Mouse (Mus musculus) hindbrain, embryonic 14.5 days (tissue): ENCODE data around the gene Kpna6. TPM values are rescaled to one million over a fixed set of nuclear protein-coding genes. Genes with fewer than 3 reads are reported as not detected.

Source experiments
- ATAC-seq: fragments of 200-750 bp; cut with Nextera tagmentation; 2 replicates; pipeline ENCODE4 v1.8.0; 2017; ENCODE audit warnings: moderate number of reproducible peaks, mild to moderate bottlenecking, moderate TSS enrichment, moderate library complexity; ENCODE audit not compliant: low FRiP score
- DNase-seq: peaks from one replicate; pipeline ENCODE4 v3.0.0-alpha.2; 2015; ENCODE audit warnings: low spot score
- H3K27ac ChIP-seq: fragments of 300-500 bp; sonication (generic); 2 replicates; pipeline ENCODE4 v1.5.1; 2014; ENCODE audit warnings: mild to moderate bottlenecking, moderate library complexity
- H3K27me3 ChIP-seq: fragments of 300-500 bp; sonication (generic); 2 replicates; pipeline ENCODE4 v1.6.1; 2014; ENCODE audit warnings: mild to moderate bottlenecking, low read length, mixed read lengths; ENCODE audit not compliant: control insufficient read depth, insufficient read depth
- H3K36me3 ChIP-seq: fragments of 300-500 bp; sonication (generic); replicated peaks from 2 replicates; pipeline ENCODE4 v1.6.1; 2014; ENCODE audit not compliant: control insufficient read depth, insufficient read depth
- H3K4me1 ChIP-seq: fragments of 300-500 bp; sonication (generic); replicated peaks from 2 replicates; pipeline ENCODE4 v1.6.1; 2014; ENCODE audit warnings: antibody characterized with exemption, low read length, mixed read lengths; ENCODE audit not compliant: control insufficient read depth, insufficient read depth
- H3K4me2 ChIP-seq: fragments of 300-500 bp; sonication (generic); replicated peaks from 2 replicates; pipeline ENCODE4 v1.6.1; 2014; ENCODE audit warnings: mild to moderate bottlenecking, moderate library complexity
- H3K4me3 ChIP-seq: fragments of 300-500 bp; sonication (generic); replicated peaks from 2 replicates; pipeline ENCODE4 v1.5.1; 2014; ENCODE audit warnings: mild to moderate bottlenecking, low read length
- H3K9ac ChIP-seq: fragments of 300-500 bp; sonication (generic); 2 replicates; pipeline ENCODE4 v1.6.1; 2014
- H3K9me3 ChIP-seq: fragments of 300-500 bp; sonication (generic); 2 replicates; pipeline ENCODE4 v1.6.1; 2016; ENCODE audit warnings: low read length; ENCODE audit not compliant: control insufficient read depth
- WGBS: fragments of 180-500 bp; shearing (Covaris S2); extraction: QIAGEN DNeasy Blood & Tissue Kit; methylation state at CpG from one replicate; pipeline ENCODE4 v1.1.7; 2014; 5-methylcytosine and 5-hydroxymethylcytosine counted together
- polyA plus RNA-seq: library from polyadenylated mRNA; unstranded; fragments of >200 nt; fragmentation: Nextera tagmentation; extraction: Ambion mirVana; gene quantifications from 2 replicates; pipeline ENCODE4 v1.2.1, GENCODE M21; 2014

Gene Kpna6
- polyA plus RNA-seq, 1 experiment from 2014 or later = 16.3 TPM

DNA sequence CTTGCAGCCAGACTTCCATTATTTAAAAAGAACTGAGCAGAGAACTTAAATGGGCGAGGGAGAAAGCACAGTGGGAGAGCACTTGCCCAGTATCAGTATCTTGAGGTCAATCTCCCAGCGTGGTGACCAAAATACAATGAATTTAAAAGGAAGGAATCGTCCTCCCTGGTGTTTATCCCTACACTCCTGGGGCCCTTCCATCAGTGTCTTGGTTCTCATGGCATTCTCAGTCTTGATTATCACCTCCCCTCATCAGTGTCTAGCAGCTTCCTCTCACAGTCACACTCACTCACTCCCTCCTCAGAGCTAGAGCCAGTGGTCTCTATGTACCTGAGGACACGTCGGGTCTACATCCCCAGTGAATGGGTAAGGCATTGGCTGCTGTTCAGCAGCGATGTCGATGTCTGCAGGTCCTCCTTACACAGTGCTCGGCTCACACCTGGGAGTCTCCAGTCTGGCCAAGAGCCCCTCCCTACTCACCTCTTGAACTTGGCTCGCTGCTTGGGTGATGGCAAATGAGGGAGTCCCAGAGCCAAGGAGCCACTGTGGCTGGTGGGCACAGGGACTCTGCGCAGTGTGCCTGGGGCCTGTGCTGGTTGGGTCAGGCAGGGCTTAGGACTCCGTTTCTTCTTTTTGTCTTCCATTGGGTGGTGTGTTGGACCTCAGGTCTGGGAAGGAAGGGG, 50.3 kb downstream of the Kpna6 start:
- H3K36me3 ChIP-seq = peaks cover 17% of the 10 kb centered on the region
- WGBS = 80% methylated on average over 11 of the region's 11 CpGs
- no peak for ATAC-seq
- peak overlapping the region; percentile 82 for H3K4me2 ChIP-seq
- DNase-seq = no peak
- peak overlapping the region; percentile 94 for H3K27ac ChIP-seq
- H3K4me3 ChIP-seq = peak overlapping the region; percentile 49
- no peaks in the 10 kb centered on the region for H3K27me3 ChIP-seq
- H3K9me3 ChIP-seq = no peaks in the 10 kb centered on the region
- H3K4me1 ChIP-seq = peaks cover 41% of the 10 kb centered on the region
- peak overlapping the region; percentile 66 for H3K9ac ChIP-seq

DNA sequence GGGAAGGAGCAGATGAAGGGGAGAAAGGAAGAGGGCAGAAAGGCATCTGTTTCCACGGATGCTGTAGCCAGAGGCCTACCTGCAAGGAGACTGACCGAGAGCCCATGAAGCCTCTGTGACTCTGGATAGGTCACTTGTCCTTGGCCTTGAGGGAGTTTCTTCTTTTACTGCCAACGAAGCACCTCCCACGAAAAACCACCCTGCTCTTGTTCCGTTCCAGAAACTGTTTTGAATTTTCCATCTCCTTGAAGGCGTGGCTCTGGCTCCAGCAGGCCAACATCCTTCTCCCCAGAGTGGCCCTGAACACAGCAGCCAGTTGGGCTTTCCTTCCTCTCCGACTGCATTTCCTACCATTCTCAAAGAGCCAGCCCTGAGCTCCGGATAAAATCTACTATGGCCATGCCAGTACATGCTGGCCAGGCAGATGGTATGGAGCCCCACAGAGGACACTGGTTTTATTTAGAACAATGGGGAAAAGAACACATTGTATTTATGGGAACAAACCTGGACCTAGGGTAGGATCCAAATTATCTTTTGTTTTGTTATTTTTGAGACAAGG, 51.2 kb downstream of the Kpna6 start:
- DNase-seq = no peak
- Histone ChIP-seq H3K27me3 (no peaks in the 10 kb centered on the region), H3K9me3 (no peaks in the 10 kb centered on the region), H3K36me3 (peaks cover 17% of the 10 kb centered on the region), H3K4me2 (peak overlapping the region; percentile 82), H3K4me3 (no peak overlapping the region), H3K9ac (0 out of 2 replicates have a peak overlapping the region, but pooled peaks have one; percentile 3), H3K4me1 (peaks cover 41% of the 10 kb centered on the region), H3K27ac (no peak overlapping the region)
- WGBS = 91% methylated on average over 8 of the region's 8 CpGs
- ATAC-seq = no peak

DNA sequence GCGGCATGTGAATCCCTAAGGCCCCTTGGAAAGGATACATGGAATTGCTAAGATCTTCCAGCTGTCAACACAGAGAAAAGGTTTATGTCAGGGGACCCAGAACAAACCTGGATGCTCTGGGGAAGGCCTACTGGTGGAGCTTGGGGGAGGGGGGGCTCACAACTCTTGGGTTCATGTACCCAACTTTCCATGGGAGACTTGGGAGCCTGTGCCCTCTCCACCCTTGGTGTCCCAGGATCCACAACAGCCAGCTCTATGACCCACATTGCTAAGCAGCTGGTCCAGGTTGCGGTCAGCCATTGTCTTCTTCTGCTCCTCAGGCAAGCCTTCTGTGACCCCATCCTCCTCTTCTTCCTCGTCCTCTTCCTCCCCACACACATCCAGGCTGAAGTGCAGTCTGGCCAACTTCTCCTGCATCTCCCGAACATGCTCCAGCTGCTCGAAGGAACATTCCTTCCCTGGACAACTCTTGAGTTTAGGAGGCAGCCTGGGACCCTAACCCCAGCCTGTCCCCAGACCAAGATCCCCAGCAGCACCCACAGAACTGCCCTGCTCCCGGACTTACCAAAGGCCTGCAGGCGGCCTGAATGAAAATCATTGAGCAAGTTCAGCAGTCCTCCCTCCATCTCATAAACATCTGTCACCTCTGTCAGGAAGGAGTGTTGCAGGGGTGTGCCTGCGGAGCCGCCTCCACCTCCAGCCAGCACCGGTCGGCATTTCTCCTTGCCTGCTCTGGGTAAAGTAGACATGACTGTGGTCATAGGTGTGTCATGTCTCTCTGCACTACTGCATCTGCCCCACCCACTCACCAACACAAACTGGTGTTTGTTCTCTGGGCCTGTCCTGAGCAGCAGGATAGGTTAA, 51.9 kb downstream of the Kpna6 start:
- Histone ChIP-seq H3K9ac (0 out of 2 replicates have a peak overlapping the region, but pooled peaks have one; percentile 3), H3K27ac (no peak overlapping the region), H3K27me3 (no peaks in the 10 kb centered on the region), H3K4me2 (peak overlapping the region; percentile 13; the same call in 1 of the 2 replicates), H3K36me3 (peaks cover 17% of the 10 kb centered on the region), H3K4me1 (peaks cover 39% of the 10 kb centered on the region), H3K4me3 (no peak overlapping the region), H3K9me3 (no peaks in the 10 kb centered on the region)
- whole genome bisulfite sequencing = 89% methylated on average over 11 of the region's 11 CpGs
- DNase-seq (no peak), ATAC-seq (no peak)

DNA sequence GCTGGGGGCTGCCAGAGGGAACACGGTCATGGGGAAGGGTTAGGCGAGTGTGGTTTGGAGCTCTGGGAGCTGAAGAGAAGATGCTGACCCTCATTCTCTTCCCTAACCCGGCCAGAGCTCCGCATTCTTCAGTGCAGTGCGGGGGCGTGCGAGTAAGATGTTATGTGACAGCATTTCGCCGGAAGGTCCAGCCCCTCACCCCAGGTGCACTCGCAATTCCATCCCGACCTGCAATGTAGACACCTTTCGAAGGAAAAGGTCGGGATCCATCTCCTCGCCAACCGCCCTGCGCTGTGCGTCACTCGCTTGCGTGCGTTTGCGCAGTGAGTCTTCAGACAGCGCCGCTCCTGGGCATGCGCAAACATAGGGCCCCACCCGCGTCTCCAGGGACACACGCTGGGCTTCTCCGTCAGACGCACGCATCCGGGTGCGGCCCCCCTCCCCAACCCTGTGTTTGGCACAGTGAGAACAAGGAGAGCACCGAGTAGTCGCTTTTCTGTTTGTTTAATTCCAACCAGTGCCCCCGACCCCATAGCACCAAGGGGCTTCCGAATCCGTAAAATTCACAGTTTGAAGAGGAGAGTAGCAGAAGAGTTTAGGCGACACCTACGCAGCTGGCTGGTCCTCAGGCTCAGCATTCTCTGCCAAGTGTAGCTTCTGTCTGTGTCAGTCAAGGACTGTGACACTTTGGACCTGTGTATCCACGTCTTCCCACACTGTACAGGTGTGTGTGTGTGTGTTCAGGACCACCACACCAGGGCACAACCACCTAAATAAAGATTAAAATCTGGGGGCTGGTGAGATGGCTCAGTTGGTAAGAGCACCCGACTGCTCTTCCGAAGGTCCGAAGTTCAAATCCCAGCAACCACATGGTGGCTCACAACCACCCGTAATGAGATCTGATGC, 53.5 kb downstream of the Kpna6 start, which contains the start of gene Iqcc:
Iqcc (minus strand) TSS at position 314 of the 906 bp plus-strand sequence.
- WGBS = 5% methylated on average over 43 of the region's 44 CpGs
- ATAC-seq = peak; percentile 91
- Histone ChIP-seq H3K4me3 (peak within 1 kb of the TSS; percentile 52), H3K9ac (peak within 1 kb of the TSS; percentile 78), H3K27ac (peak within 1 kb of the TSS; percentile 91), H3K4me2 (peak within 1 kb of the TSS; percentile 60), H3K9me3 (no peaks in the 10 kb centered on the region), H3K27me3 (no peaks in the 10 kb centered on the region), H3K36me3 (peaks cover 19% of the 10 kb centered on the region), H3K4me1 (peaks cover 27% of the 10 kb centered on the region)
- peak; percentile 97 for DNase-seq

DNA sequence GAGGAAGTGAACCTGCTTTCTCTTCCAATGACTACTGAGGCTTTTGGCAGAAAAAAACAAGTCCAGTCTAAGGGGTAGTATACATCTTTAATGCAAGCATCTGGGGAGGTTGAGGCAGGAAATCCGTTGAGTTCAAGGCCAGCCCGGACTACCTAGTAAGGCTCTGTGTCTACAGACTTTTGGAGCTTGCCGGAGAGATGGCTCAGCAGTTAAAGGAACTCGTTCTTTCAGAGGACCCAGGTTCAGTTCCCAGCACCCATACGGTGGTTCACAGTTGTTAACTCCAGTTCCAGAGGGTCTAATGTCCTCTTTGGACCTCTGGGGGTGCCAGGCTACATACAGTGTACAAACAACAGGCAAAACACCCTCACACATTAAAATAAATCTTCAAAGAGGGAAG, 54.5 kb downstream of the Kpna6 start:
- peak overlapping the region; percentile 91; the same call in 1 of the 2 replicates for H3K27ac ChIP-seq
- H3K36me3 ChIP-seq = peaks cover 19% of the 10 kb centered on the region
- H3K27me3 ChIP-seq = no peaks in the 10 kb centered on the region
- H3K9ac ChIP-seq = peak overlapping the region; percentile 78
- peak overlapping the region; percentile 52 for H3K4me3 ChIP-seq
- WGBS = 97% methylated on average over 5 of the region's 5 CpGs
- no peak for DNase-seq
- peak overlapping the region; percentile 60 for H3K4me2 ChIP-seq
- no peak for ATAC-seq
- no peaks in the 10 kb centered on the region for H3K9me3 ChIP-seq
- H3K4me1 ChIP-seq = peaks cover 24% of the 10 kb centered on the region

DNA sequence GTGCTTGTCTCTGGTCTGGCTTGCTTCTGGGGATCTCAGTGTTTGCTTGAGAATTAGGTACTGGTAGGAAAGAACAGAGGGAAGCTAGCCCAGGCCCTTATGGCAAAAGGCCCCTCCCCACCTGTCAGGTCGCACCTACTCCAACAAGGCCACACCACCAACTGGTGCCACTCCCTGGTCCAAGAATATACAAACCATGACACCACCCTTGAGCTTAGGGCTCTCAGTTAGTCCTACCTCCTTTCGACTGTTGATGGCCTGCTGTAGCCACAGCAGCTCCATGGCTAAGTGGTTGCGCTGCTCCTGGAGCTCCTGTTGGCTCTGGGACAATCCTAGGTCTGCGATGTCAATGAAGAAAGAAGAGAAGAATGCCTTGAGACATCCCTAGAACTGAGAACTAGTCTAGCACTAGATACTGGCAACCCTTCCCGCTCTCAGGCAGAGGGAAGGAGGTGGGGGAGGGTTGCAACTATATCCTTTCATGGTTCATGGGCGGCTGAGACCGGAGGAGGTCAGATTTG, 55.4 kb downstream of the Kpna6 start:
- H3K4me1 ChIP-seq = peaks cover 16% of the 10 kb centered on the region
- no peak overlapping the region for H3K9ac ChIP-seq
- H3K27ac ChIP-seq = no peak overlapping the region
- DNase-seq (no peak), ATAC-seq (no peak)
- H3K36me3 ChIP-seq = peaks cover 19% of the 10 kb centered on the region
- no peak overlapping the region for H3K4me2 ChIP-seq
- no peaks in the 10 kb centered on the region for H3K9me3 ChIP-seq
- 96% methylated on average over 7 of the region's 7 CpGs for WGBS
- no peak overlapping the region for H3K4me3 ChIP-seq
- H3K27me3 ChIP-seq = no peaks in the 10 kb centered on the region

DNA sequence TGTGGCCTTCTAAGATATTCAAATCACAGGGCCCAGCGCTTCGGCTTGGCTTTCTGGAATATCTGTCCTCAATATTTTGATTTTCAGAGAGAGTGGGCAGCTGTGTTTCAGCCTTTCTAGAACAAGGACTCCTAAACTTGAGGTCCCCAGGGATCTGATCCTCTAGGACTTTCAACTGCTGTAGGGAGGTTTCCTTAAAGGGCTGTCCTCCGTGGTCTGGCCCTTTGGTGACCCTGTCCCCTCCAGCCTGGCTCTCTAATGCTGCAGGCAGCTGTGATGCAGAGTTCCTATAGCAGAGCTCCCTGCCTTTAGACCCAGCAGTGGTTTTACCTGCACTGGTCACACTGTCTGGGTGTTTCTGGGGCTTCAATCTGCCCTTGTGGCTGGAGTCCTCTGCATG, 55.9 kb downstream of the Kpna6 start:
- WGBS = 91% methylated on average over 3 of the region's 3 CpGs
- H3K36me3 ChIP-seq = peaks cover 19% of the 10 kb centered on the region
- no peak for ATAC-seq
- no peaks in the 10 kb centered on the region for H3K27me3 ChIP-seq
- H3K4me1 ChIP-seq = peaks cover 10% of the 10 kb centered on the region
- H3K9me3 ChIP-seq = no peaks in the 10 kb centered on the region
- no peak overlapping the region for H3K4me3 ChIP-seq
- DNase-seq = no peak
- no peak overlapping the region for H3K9ac ChIP-seq
- H3K27ac ChIP-seq = no peak overlapping the region
- no peak overlapping the region for H3K4me2 ChIP-seq

DNA sequence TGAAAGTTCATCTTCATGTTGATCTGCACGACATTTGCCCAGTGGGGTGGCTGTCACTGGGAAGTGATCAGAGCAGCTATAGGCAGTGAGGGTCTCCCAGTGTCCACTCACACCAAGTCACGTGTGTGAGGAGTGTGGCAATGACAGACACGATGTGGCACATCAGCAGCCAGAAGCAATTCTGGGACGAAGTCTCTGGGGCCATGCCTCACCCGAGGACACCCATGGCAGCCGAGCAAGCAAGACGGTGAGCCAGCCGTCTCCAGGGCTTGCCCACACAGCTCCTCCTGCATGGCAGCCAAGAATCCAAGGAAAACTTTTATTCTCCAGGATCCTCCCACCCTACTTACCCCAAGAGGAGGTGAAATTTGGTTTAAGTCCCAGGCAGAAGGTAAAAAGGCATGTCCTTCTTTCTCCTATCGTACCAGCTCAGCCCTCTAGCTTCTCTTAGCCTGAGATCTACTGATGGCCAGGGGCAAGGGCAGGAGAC, 56.7 kb downstream of the Kpna6 start:
- Histone ChIP-seq H3K4me3 (no peak overlapping the region), H3K27ac (no peak overlapping the region), H3K36me3 (peaks cover 19% of the 10 kb centered on the region), H3K9me3 (no peaks in the 10 kb centered on the region), H3K4me1 (peaks cover 9% of the 10 kb centered on the region; the same call in 1 of the 2 replicates), H3K27me3 (no peaks in the 10 kb centered on the region), H3K9ac (no peak overlapping the region), H3K4me2 (no peak overlapping the region)
- WGBS = 92% methylated on average over 9 of the region's 9 CpGs
- no peak for DNase-seq
- no peak for ATAC-seq
